Mouse (Mus musculus) kidney, adult 18-20 months (tissue): ENCODE data around the gene Catsper4.

Source experiments
- DNase-seq: peaks from one replicate; pipeline ENCODE4 v3.0.0; 2021

Catsper4 gene

GRCm38 (mm10) chr4:134181112-134181511, 46.1 kb downstream of the Catsper4 start:
- no peak for DNase-seq

GRCm38 (mm10) chr4:134172391-134172790, 54.8 kb downstream of the Catsper4 start:
- no peak for DNase-seq

- no peak for DNase-seq
Observed at GRCm38 (mm10) chr4:134166906-134167305, 60.3 kb downstream of the Catsper4 start.

- DNase-seq: no peak
Observed at GRCm38 (mm10) chr4:134165548-134166465, 61.4 kb downstream of the Catsper4 start.

GRCm38 (mm10) chr4:134165024-134165423, 62.2 kb downstream of the Catsper4 start:
- DNase-seq: peak; percentile 17

- no peak for DNase-seq
Observed at GRCm38 (mm10) chr4:134164591-134164990, 62.6 kb downstream of the Catsper4 start.
